Mouse (Mus musculus): ENCODE results near the gene 4930524N10Rik.

The 4930524N10Rik gene

DNA sequence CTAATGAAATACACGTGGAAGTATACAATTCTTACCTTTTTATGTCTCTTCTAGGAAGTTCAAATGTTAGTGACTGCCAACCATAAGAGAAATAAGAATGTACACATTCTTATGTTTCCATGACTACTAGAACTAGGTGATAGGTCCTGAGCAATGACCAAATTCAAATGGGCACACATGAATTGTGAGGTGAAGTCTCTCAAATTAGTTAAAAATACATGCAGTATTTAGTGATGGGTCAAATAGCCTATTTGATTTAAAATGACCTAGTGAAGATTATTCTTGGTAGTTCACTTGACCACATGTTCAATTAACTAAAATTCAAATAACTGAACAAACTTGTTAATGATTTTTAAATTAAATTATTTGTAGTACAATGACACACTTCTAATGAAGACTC is at the start of gene 4930524N10Rik:
Gene 4930524N10Rik (minus strand): TSS at position 101 of the 400 bp plus-strand sequence.
- no peak for DNase-seq

DNA sequence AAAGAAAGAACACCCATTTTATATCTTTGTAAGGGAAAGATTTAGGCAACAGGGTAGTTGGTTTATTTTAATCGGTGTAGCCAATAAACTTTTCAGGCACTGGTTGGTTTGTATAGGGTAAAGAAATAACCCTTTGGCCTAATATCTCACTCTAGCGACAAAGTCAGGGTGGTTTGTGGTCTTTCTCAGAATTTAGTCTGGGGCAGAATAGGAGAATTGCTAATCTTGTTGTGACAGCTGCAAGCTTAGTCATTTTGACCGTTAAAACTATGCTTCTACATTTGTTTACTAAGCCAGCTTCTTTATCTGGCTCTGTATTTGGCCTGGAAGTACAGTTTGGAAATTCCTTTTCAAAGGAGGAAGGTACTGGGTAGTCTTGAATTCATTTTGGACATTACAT is 6.8 kb upstream of the 4930524N10Rik start:
- DNase-seq: no peak

DNA sequence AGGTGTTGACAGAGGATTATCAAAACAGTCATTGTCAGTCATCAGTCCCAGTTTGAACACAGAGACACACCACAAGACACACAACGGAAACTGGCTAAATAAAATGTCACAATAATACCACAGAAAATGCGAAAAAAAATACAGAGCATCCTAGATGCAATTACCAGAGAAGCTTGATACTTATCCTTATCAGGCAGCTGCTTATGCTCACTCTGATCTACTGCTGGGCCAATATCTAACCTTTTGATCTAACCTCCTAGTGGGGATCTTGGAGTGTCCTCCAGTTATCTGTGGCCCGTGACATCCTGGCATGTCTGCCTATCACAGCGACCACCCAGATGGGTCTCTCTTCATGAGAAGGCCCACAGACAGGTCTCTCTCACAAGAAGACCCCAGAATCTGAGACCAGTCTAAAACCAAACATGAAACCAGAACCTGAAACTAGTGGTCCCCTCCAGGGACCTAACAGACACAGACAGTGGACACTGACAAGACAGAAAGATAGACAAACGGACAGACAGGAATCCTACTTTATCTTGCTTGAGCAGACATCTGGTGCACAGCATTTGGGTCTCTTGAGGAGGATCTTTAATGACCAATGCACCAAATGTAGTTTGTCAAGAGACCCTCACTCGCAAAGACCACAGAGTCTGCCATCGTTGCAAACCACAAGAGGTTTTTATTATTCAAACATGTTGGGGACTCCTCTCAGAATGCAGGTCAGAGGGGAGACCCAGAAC is 6.3 kb upstream of the 4930524N10Rik start:
- DNase-seq: no peak

DNA sequence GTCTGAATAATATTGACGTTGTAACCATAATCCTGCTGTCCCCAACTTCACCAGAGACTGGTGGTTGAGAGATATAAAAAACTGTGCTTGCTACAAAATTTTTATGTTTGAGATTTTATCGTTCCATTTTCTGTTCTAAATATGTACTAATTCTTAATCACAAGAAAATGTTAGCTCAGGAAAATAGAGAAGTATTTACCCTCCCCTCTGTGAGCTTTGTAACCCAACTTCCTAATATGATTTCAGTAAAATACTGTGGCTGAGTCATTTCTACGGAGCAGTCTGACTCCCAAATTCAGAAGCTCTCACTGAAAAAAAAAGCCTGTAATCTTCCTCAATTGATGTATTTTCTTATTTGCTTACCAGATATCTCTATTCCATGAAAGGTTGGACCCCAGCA is 4.7 kb upstream of the 4930524N10Rik start:
- DNase-seq: no peak
